Mouse (Mus musculus): ENCODE results near the gene Commd1. TPM values are rescaled to one million over a fixed set of nuclear protein-coding genes. Genes with fewer than 3 reads are reported as not detected.
A peak's percentile ranks its signal among the peaks of the same experiment; 100 is the strongest.

The Commd1 gene
- polyA plus RNA-seq, 1 experiment, result 104 TPM

GRCm38 (mm10) chr11:22859301-22859632 lies 122.9 kb downstream of the Commd1 start:
- no peaks in the 10 kb centered on the region for H3K36me3 ChIP-seq (ENCODE audit: control insufficient read depth, insufficient read depth, low read length, poor library complexity, severe bottlenecking)
- H3K27ac ChIP-seq (ENCODE audit: insufficient read depth, low read length), result peak overlapping the region; percentile 27; the same call in 1 of the 2 replicates
- H3K27me3 ChIP-seq (ENCODE audit: control insufficient read depth, insufficient read depth, low read length, poor library complexity, severe bottlenecking), result no peaks in the 10 kb centered on the region
- H3K9me3 ChIP-seq (replicated peaks; ENCODE audit: control insufficient read depth, insufficient read depth, low read length, poor library complexity, severe bottlenecking), result no peaks in the 10 kb centered on the region
- TF ChIP-seq EP300 (IDR thresholded peaks at IDR 0.05; ENCODE audit: insufficient read depth, low read depth, low read length) (no peak), CTCF (IDR thresholded peaks at IDR 0.05; ENCODE audit: low read depth, low read length) (no peak), POLR2A (IDR thresholded peaks at IDR 0.05; ENCODE audit: insufficient read depth, low read length) (no peak)
- H3K4me3 ChIP-seq (ENCODE audit: low read depth, low read length), result peak overlapping the region; percentile 97
- H3K9ac ChIP-seq (ENCODE audit: low read depth, poor library complexity, severe bottlenecking), result peak overlapping the region; percentile 93
- H3K4me1 ChIP-seq (ENCODE audit: control insufficient read depth, insufficient read depth, low read length), result peaks cover 2% of the 10 kb centered on the region

- Histone ChIP-seq H3K27ac (ENCODE audit: insufficient read depth, low read length) (peak overlapping the region; percentile 27; the same call in 1 of the 2 replicates), H3K4me3 (ENCODE audit: low read depth, low read length) (peak overlapping the region; percentile 97), H3K9me3 (replicated peaks; ENCODE audit: control insufficient read depth, insufficient read depth, low read length, poor library complexity, severe bottlenecking) (no peaks in the 10 kb centered on the region), H3K36me3 (ENCODE audit: control insufficient read depth, insufficient read depth, low read length, poor library complexity, severe bottlenecking) (no peaks in the 10 kb centered on the region), H3K27me3 (ENCODE audit: control insufficient read depth, insufficient read depth, low read length, poor library complexity, severe bottlenecking) (no peaks in the 10 kb centered on the region), H3K9ac (ENCODE audit: low read depth, poor library complexity, severe bottlenecking) (peak overlapping the region; percentile 93), H3K4me1 (ENCODE audit: control insufficient read depth, insufficient read depth, low read length) (peaks cover 2% of the 10 kb centered on the region)
- TF ChIP-seq CTCF (IDR thresholded peaks at IDR 0.05; ENCODE audit: low read depth, low read length) (no peak), POLR2A (IDR thresholded peaks at IDR 0.05; ENCODE audit: insufficient read depth, low read length) (no peak), EP300 (IDR thresholded peaks at IDR 0.05; ENCODE audit: insufficient read depth, low read depth, low read length) (no peak)
These were observed 123.5 kb downstream of the Commd1 start for GRCm38 (mm10) chr11:22858441-22859300.

GRCm38 (mm10) chr11:22857705-22858440 lies 124.3 kb downstream of the Commd1 start:
- Histone ChIP-seq H3K9me3 (replicated peaks; ENCODE audit: control insufficient read depth, insufficient read depth, low read length, poor library complexity, severe bottlenecking) (no peaks in the 10 kb centered on the region), H3K9ac (ENCODE audit: low read depth, poor library complexity, severe bottlenecking) (peak overlapping the region; percentile 93), H3K4me3 (ENCODE audit: low read depth, low read length) (peak overlapping the region; percentile 97), H3K4me1 (ENCODE audit: control insufficient read depth, insufficient read depth, low read length) (peaks cover 1% of the 10 kb centered on the region), H3K36me3 (ENCODE audit: control insufficient read depth, insufficient read depth, low read length, poor library complexity, severe bottlenecking) (no peaks in the 10 kb centered on the region), H3K27me3 (ENCODE audit: control insufficient read depth, insufficient read depth, low read length, poor library complexity, severe bottlenecking) (no peaks in the 10 kb centered on the region), H3K27ac (ENCODE audit: insufficient read depth, low read length) (no peak overlapping the region)
- TF ChIP-seq CTCF (IDR thresholded peaks at IDR 0.05; ENCODE audit: low read depth, low read length), result no peak
- TF ChIP-seq EP300 (IDR thresholded peaks at IDR 0.05; ENCODE audit: insufficient read depth, low read depth, low read length), result no peak
- TF ChIP-seq POLR2A (IDR thresholded peaks at IDR 0.05; ENCODE audit: insufficient read depth, low read length), result no peak

GRCm38 (mm10) chr11:22857106-22857704 lies 125.0 kb downstream of the Commd1 start:
- Histone ChIP-seq H3K9me3 (replicated peaks; ENCODE audit: control insufficient read depth, insufficient read depth, low read length, poor library complexity, severe bottlenecking) (no peaks in the 10 kb centered on the region), H3K4me1 (ENCODE audit: control insufficient read depth, insufficient read depth, low read length) (peaks cover 5% of the 10 kb centered on the region), H3K36me3 (ENCODE audit: control insufficient read depth, insufficient read depth, low read length, poor library complexity, severe bottlenecking) (no peaks in the 10 kb centered on the region), H3K9ac (ENCODE audit: low read depth, poor library complexity, severe bottlenecking) (peak overlapping the region; percentile 93; the same call in 1 of the 2 replicates), H3K4me3 (ENCODE audit: low read depth, low read length) (no peak overlapping the region), H3K27ac (ENCODE audit: insufficient read depth, low read length) (no peak overlapping the region), H3K27me3 (ENCODE audit: control insufficient read depth, insufficient read depth, low read length, poor library complexity, severe bottlenecking) (no peaks in the 10 kb centered on the region)
- TF ChIP-seq CTCF (IDR thresholded peaks at IDR 0.05; ENCODE audit: low read depth, low read length) (no peak), EP300 (IDR thresholded peaks at IDR 0.05; ENCODE audit: insufficient read depth, low read depth, low read length) (no peak), POLR2A (IDR thresholded peaks at IDR 0.05; ENCODE audit: insufficient read depth, low read length) (no peak)

- H3K9ac ChIP-seq (ENCODE audit: low read depth, poor library complexity, severe bottlenecking), result 0 out of 2 replicates have a peak overlapping the region, but pooled peaks have one; percentile 17
- peaks cover 5% of the 10 kb centered on the region for H3K4me1 ChIP-seq (ENCODE audit: control insufficient read depth, insufficient read depth, low read length)
- H3K9me3 ChIP-seq (replicated peaks; ENCODE audit: control insufficient read depth, insufficient read depth, low read length, poor library complexity, severe bottlenecking), result no peaks in the 10 kb centered on the region
- no peak overlapping the region for H3K27ac ChIP-seq (ENCODE audit: insufficient read depth, low read length)
- H3K36me3 ChIP-seq (ENCODE audit: control insufficient read depth, insufficient read depth, low read length, poor library complexity, severe bottlenecking), result no peaks in the 10 kb centered on the region
- TF ChIP-seq EP300 (IDR thresholded peaks at IDR 0.05; ENCODE audit: insufficient read depth, low read depth, low read length) (no peak), CTCF (IDR thresholded peaks at IDR 0.05; ENCODE audit: low read depth, low read length) (no peak), POLR2A (IDR thresholded peaks at IDR 0.05; ENCODE audit: insufficient read depth, low read length) (no peak)
- H3K4me3 ChIP-seq (ENCODE audit: low read depth, low read length), result peak overlapping the region; percentile 30; the same call in 1 of the 2 replicates
- no peaks in the 10 kb centered on the region for H3K27me3 ChIP-seq (ENCODE audit: control insufficient read depth, insufficient read depth, low read length, poor library complexity, severe bottlenecking)
These were observed 125.7 kb downstream of the Commd1 start for GRCm38 (mm10) chr11:22856371-22856965.
